Mouse (Mus musculus): ENCODE measurements at regions not wholly inside any gene's neighbourhood (a gene's known extent, or its start where the extent isn't known, plus 50 kb on each side); places are given as distances from the start of the nearest gene placed in this dataset.

- DNase-seq = no peak
These were observed 167.0 kb upstream of the Adgrl2 start for GRCm38 (mm10) chr3:149157381-149157780.

DNA sequence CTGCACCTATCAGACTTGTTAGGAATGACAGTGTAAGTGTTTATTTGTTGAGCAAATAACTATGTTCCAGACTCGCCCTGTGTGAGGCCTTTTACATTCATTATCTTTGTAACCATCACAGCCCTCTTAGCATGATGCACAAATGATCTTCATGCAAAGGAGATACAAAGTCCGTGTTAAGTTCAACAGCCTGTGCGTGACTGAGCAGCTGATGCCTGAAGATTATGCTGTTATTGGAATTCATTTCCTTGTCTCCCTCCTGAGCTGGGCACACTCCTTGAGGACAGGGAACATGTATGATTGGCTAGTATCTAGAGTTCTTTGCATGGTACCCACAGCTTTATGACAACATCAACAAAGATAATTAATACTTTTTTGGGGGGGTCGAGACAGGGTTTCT, 162.0 kb upstream of the Adgrl2 start:
- DNase-seq = no peak

DNA sequence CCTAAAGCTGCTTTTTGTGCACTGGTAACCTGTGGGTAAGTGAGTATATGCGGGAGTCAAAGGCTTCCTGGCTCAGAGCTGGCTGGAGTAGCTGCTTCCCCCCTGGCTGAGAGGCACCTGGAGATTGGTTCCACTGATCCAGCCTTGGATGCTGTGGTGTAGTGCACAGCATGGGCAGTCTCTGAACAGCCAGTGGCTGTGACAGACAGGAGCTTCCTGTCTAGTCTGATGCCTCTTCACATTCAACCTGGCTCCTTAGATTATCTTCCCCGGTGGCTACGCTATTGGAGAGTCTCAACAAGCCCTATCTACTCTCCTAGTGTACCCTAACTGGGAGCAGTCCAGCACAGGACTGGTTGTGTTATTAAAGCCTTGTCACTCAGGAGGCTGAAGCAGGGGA, 160.4 kb upstream of the Adgrl2 start:
- DNase-seq = no peak

- DNase-seq = no peak
These were observed 158.3 kb upstream of the Adgrl2 start for GRCm38 (mm10) chr3:149148608-149149007.

- DNase-seq = no peak
These were observed 157.6 kb upstream of the Adgrl2 start for GRCm38 (mm10) chr3:149147916-149148315.

GRCm38 (mm10) chr3:149146673-149147072, 156.3 kb upstream of the Adgrl2 start:
- no peak for DNase-seq

GRCm38 (mm10) chr3:149140461-149140860, 150.1 kb upstream of the Adgrl2 start:
- no peak for DNase-seq

DNA sequence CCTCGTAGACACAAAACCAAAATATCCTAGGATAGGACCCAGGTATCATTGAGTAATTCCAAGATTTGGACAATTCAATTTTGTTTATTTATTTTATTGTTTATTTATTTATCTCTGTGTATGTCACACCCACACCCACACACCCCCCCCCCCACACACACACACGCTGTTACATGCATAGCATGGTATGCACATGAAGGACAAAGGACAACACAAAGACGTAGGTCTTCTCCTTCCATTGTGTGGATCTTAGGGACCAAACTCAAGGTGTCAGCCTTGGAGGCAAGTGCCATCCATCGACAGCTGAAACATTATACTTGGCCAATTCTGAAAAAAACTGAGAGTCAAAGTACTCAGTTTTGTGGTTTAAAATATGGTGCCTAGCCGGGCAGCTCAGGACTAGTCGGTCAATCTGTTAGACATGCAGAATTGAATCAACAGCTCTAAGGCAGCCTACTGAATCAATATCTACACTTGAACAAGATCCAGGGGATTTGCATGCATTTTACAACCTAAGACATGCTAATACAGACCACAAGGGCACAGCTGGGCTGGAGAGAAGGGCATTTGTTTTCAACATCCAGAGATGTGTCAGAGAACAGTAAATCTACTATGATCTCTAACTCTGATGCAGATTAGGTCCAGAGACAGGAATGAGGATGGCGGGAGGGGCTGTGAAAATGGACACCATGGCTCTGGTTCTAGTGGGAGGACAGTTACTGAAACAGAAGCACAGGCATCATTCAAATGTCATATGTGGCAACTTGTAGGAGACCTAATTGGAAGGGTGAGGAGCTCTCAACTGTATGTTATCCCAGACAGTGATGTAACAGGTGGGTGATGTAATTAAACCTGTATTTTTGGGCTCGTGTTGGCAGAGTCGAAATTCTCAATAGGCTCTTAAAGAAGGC, 143.9 kb upstream of the Adgrl2 start:
- no peak for DNase-seq

DNA sequence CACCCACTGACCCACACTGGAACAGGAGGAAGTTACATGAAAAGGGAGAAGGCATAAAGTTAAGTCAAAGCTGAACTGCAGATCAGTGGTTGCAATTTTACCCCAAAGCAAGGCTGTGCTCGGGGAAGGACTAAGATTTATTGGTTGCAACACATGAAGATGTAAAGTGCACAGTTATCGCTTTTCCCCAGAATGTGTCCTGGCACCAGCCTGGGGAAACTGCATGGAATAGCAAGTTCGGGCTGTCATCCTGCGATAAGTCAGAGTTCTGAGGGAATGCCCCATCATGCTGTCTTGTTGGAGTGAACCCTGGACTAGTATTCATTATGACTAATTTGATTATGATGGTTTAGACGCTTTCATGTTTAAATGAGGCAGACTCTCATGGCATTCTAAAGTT, 128.5 kb upstream of the Adgrl2 start:
- DNase-seq = no peak

DNA sequence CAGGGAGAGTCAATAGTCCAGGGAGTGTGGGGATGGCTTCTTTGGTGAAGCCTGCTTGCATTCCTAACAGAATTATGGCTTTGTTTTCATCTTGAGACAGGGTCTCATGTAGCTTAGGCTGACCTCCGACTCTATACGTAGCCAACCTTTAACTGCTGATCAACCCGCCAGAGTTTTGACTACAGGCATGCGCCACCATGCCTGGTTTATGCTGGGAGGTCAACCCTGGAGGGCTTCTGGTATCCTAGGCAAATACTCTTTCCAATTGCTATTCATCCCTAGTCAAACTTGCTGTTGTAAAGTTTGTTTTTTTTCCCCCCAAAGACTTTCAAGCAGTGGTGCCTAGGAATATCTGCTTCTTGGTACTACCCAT, 127.3 kb upstream of the Adgrl2 start:
- no peak for DNase-seq

DNA sequence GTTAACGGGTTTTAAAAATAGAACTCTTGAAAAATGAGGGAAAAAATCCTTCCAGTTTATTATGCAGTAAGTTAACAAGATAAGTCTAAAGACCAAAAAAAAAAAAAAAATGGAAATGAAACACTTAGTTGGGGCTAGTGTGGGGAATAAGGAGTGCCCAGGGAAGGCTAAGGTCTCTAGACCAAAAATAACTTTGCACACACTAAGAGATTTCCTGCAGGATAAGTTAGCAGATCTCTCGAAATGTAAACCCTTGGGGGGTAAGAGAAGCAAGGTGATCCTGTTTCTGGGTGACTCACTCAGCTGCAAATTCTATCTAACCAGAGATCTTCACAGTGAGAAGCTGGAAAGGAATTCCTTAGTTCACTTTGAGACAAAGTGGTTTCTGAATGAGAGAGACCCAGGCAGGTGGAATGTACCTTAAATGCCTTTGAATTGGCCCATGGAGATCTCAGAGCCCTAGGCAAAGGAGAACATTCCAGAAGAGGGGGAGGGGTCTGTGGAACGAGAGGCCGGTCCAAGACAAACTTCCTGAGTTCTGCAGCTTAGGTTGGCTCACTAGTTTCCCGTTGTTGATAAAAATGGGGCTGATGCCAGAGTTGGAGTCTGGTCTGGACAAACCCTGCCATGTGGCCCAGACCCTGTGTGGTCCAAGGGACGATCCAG, 126.8 kb upstream of the Adgrl2 start:
- peak; percentile 68 for DNase-seq

DNA sequence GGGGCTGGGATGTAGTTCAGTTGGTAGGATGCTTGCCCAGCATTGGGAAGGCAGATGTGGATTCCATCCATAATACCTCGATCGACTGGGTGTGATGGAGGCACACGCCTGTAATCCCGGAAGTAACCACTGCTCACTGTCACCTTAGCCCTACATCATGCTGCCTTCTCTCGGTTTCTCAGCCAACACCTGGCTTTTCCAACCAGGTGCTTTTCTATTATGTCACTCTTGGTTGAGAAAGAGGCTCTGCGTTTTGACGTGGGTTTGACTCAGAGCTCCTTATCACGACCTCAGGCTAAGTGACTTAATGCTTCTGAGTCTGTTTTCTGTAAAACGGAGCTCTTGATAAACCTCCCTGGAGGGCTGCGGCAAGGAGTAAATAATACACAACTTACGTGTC, 126.2 kb upstream of the Adgrl2 start:
- no peak for DNase-seq

- peak; percentile 47 for DNase-seq
These were observed 125.5 kb upstream of the Adgrl2 start for GRCm38 (mm10) chr3:149115901-149116300.

DNA sequence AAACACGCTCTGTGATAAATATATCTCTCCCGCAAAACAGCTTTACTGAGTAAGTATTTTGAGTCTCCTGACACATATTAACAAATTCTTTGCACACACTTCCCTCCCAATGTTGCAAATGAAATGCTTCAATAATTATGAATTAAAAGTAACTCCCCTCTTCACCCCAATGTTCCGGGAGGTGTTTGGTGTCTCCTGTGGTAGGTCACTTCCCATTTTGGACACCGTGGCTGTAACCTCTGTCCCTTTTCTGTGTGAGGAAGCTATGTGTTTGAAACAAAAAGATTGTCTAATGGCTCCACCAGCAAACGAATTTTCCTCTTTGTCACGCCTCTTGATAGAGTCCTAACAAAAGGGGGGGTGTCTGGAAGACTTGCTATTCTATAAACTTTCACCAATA, 122.5 kb upstream of the Adgrl2 start:
- no peak for DNase-seq

- no peak for DNase-seq
These were observed 121.4 kb upstream of the Adgrl2 start for GRCm38 (mm10) chr3:149111529-149112439.

- DNase-seq = no peak
These were observed 120.5 kb upstream of the Adgrl2 start for GRCm38 (mm10) chr3:149110831-149111230.

- DNase-seq = no peak
These were observed 115.5 kb upstream of the Adgrl2 start for GRCm38 (mm10) chr3:149105709-149106450.

GRCm38 (mm10) chr3:149105181-149105580, 114.8 kb upstream of the Adgrl2 start:
- DNase-seq = no peak

DNA sequence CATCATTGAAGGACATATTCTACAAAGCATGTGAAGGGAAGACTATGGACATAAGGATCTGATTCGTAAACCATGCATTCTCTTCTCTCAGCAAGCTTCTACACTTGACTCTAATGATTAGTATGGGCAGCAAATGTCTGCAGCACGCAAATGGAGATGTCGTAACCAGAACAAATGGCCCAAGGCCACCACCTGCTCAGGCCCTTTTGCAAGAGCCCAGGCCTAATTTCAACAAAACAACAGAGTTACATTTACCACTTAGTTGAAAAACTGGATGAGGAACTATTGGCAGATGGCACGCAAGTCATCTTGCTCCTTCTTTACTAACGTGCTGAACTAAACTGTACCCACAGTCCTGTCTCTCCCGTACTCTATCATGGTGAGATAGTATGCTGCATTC, 113.7 kb upstream of the Adgrl2 start:
- DNase-seq = no peak

GRCm38 (mm10) chr3:149103469-149103868, 113.1 kb upstream of the Adgrl2 start:
- no peak for DNase-seq

- no peak for DNase-seq
These were observed 112.5 kb upstream of the Adgrl2 start for GRCm38 (mm10) chr3:149102846-149103245.

DNA sequence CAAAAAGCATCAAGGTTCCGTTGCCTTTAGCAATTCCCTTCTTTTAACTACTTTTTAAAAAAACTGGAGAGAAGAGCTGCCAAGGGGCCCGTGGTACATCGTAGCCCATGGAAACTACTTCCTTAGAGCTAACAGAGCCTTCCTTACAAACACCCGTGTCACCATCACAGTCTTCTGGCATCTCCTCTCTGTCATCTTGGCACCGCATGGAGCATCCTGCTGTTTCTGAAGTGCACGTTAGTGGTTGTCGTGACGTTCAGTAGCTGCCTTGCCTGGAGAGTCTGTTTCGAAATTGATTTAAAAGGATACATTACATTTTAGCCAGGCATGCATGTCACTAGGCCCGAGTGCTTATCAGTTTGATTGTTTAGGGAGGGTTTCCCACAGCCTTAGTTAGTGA, 111.4 kb upstream of the Adgrl2 start:
- no peak for DNase-seq

Measured in heart, postnatal 4 days (tissue).